Comparison of ENCODE assay signal across 8 mouse cellular contexts in the genomic region with DNA sequence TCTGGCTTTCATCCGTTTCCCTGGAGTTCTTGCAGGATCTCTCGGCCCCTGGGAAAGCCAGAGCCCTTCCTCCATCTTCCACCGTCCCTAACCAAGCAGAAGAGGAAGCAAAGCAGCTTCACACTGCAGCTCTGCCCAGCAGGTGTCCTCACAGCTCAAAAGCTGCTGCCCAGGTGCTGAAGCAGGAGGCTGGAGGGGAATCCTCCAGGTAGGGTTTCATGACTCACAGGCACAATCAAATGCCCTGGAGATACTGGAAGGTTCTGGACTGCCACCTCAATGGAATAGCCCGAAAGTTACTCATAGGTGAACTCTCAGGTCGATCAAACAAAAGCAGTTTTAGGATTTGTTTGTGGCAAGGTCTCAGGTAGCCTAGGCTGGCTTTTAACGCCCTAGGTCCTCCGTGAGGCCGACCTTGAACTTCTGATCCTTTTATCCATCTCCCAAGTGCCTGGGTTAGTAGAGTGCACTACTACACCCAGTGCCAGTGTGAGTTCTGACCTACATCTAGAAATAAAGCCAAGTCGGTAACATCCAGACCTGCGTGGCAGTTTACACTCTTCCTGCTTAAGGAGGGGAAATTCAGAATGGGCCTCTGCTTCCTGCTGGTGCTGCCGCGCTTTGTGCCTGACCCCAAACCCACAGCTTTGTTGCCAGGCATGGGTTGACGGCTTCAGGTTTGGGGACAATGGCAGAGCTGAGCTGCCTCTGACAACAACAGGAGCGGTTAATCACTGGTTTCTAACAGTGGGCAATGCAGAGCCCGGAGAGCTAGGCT. TPM values are rescaled to one million over a fixed set of nuclear protein-coding genes. Genes with fewer than 3 reads are reported as not detected.
DNase-seq lines count a peak whose midpoint lies in the region; ATAC-seq and TF ChIP-seq lines count a peak whose summit lies in the region.

No protein-coding gene starts in this region.

- H3K36me3 ChIP-seq in midbrain, embryonic 12.5 days, result no peaks in the 10 kb centered on the region
- no peaks in the 10 kb centered on the region for H3K36me3 ChIP-seq in midbrain, embryonic 13.5 days
- no peaks in the 10 kb centered on the region for H3K36me3 ChIP-seq in thymus, adult 2 months (ENCODE audit: control insufficient read depth, insufficient read depth, low read length)

- 0 out of 2 replicates have a peak overlapping the region, but pooled peaks have one; percentile 2 for H3K4me2 ChIP-seq in midbrain, embryonic 12.5 days (replicated peaks)
- H3K4me2 ChIP-seq in midbrain, embryonic 13.5 days (replicated peaks), result no peak overlapping the region

- H3K9me3 ChIP-seq in midbrain, embryonic 12.5 days, result no peaks in the 10 kb centered on the region
- H3K9me3 ChIP-seq in midbrain, embryonic 13.5 days, result no peaks in the 10 kb centered on the region

- ATAC-seq in midbrain, embryonic 12.5 days (ENCODE audit: low FRiP score, low read depth), result no peak
- no peak for ATAC-seq in midbrain, embryonic 13.5 days
- no peak for ATAC-seq in erythroid progenitor cell, adult 5-6 weeks (replicated peaks; ENCODE audit: low FRiP score, poor library complexity, severe bottlenecking)

- no peaks in the 10 kb centered on the region; the same call in none of the 2 replicates for H3K27me3 ChIP-seq in midbrain, embryonic 12.5 days
- H3K27me3 ChIP-seq in midbrain, embryonic 13.5 days, result 0 out of 2 replicates have a peak, but pooled peaks cover 4% of the 10 kb centered on the region
- H3K27me3 ChIP-seq in thymus, adult 2 months (ENCODE audit: control insufficient read depth, insufficient read depth, low read length), result no peaks in the 10 kb centered on the region

- no peak for TF ChIP-seq POLR2A in brain, embryonic 14.5 days (IDR thresholded peaks at IDR 0.05; ENCODE audit: borderline replicate concordance, extremely low read depth, insufficient read depth, insufficient read length, poor library complexity, severe bottlenecking)
- 0 out of 2 replicates have a peak, but pooled peaks have one; percentile 23 for TF ChIP-seq POLR2A in thymus, adult 2 months (IDR thresholded peaks at IDR 0.05; ENCODE audit: control insufficient read depth, extremely low read depth, insufficient read depth, low read length, poor library complexity)

- no peak for TF ChIP-seq CTCF in brain, embryonic 14.5 days (IDR thresholded peaks at IDR 0.05; ENCODE audit: borderline replicate concordance, extremely low read depth, insufficient read depth, insufficient read length)
- TF ChIP-seq CTCF in thymus, adult 2 months (IDR thresholded peaks at IDR 0.05; ENCODE audit: borderline replicate concordance, control insufficient read depth, extremely low read depth, insufficient read depth, low read length, poor library complexity), result peak; percentile 67; the same call in 1 of the 2 replicates

- H3K9ac ChIP-seq in midbrain, embryonic 12.5 days (replicated peaks), result no peak overlapping the region
- H3K9ac ChIP-seq in midbrain, embryonic 13.5 days (replicated peaks), result no peak overlapping the region

- peak; percentile 48 for DNase-seq in brain, embryonic 14.5 days (ENCODE audit: low read depth)
- peak; percentile 55 to 80 for DNase-seq in kidney, postnatal 36 days
- peak; percentile 67 for DNase-seq in thymus, adult 2 months
- no peak for DNase-seq in gastrocnemius, postnatal 25 days
- no peak for DNase-seq in urinary bladder, postnatal 4 days (ENCODE audit: low spot score in 2 of 2)

- no peak overlapping the region for H3K4me3 ChIP-seq in midbrain, embryonic 12.5 days
- H3K4me3 ChIP-seq in midbrain, embryonic 13.5 days (replicated peaks), result no peak overlapping the region
- H3K4me3 ChIP-seq in thymus, adult 2 months (ENCODE audit: control insufficient read depth, insufficient read depth, low read length), result no peak overlapping the region

- no peak overlapping the region for H3K27ac ChIP-seq in midbrain, embryonic 12.5 days (replicated peaks)
- no peak overlapping the region; the same call in 1 of the 2 replicates for H3K27ac ChIP-seq in midbrain, embryonic 13.5 days
- peak overlapping the region; percentile 70 for H3K27ac ChIP-seq in thymus, adult 2 months (ENCODE audit: control insufficient read depth, insufficient read depth, low read length)

- WGBS in midbrain, embryonic 12.5 days, result 32% methylated on average over 15 of the region's 15 CpGs
- WGBS in midbrain, embryonic 13.5 days, result 27% methylated on average over 15 of the region's 15 CpGs
- WGBS in thymus, adult 2 months, result 19% methylated on average over 15 of the region's 15 CpGs

- H3K4me1 ChIP-seq in midbrain, embryonic 12.5 days, result peaks cover 20% of the 10 kb centered on the region
- peaks cover 20% of the 10 kb centered on the region; the same call in 1 of the 2 replicates for H3K4me1 ChIP-seq in midbrain, embryonic 13.5 days (replicated peaks)
- peaks cover 19% of the 10 kb centered on the region for H3K4me1 ChIP-seq in thymus, adult 2 months (replicated peaks; ENCODE audit: control insufficient read depth, insufficient read depth, low read length)

RNA-seq across cellular contexts. Expression of a gene that starts 16.0 kb away (rescaled TPM):
- polyA plus RNA-seq in midbrain, embryonic 12.5 days (2016; fragmentation: Nextera tagmentation; extraction: Ambion mirVana), result 38.7 and 39.0 TPM in 2 replicates
- 16.0 and 18.5 TPM in 2 replicates for polyA plus RNA-seq in midbrain, embryonic 13.5 days (2015; fragmentation: Nextera tagmentation; extraction: Ambion mirVana)
- polyA plus RNA-seq in brain, embryonic 14.5 days (2012; rRNA removed), result 24.8 and 33.8 TPM in 2 replicates
- polyA plus RNA-seq in thymus, adult 2 months (2012; rRNA removed), result 144 and 156 TPM in 2 replicates
- 1.7 and 4.3 TPM in 2 replicates for total RNA-seq in erythroid progenitor cell, adult 5-6 weeks (2015; ENCODE audit: low replicate concordance)
- total RNA-seq in erythroid progenitor cell, adult 5-6 weeks (2017; ENCODE audit: low replicate concordance), result 1.1 and 1.5 TPM in 2 replicates
- 1 to 10 TPM; 3.6 to 8.0 TPM for total RNA-seq in gastrocnemius, postnatal 25 days (2021)

RNA-seq across cellular contexts. Expression of a gene that starts 44.2 kb away (rescaled TPM):
- 0.15 TPM in 1 of 2 replicates, not detected in the other for polyA plus RNA-seq in midbrain, embryonic 12.5 days (2016; fragmentation: Nextera tagmentation; extraction: Ambion mirVana)
- polyA plus RNA-seq in midbrain, embryonic 13.5 days (2015; fragmentation: Nextera tagmentation; extraction: Ambion mirVana), result 0.06 and 0.09 TPM in 2 replicates
- polyA plus RNA-seq in brain, embryonic 14.5 days (2012; rRNA removed), result 0.19 and 0.45 TPM in 2 replicates
- polyA plus RNA-seq in thymus, adult 2 months (2012; rRNA removed), result 18.6 and 40.6 TPM in 2 replicates
- total RNA-seq in erythroid progenitor cell, adult 5-6 weeks (2015; ENCODE audit: low replicate concordance), result not detected in 2 replicates
- not detected in 2 replicates for total RNA-seq in erythroid progenitor cell, adult 5-6 weeks (2017; ENCODE audit: low replicate concordance)
- under 1 TPM in 1 of 2 experiments, not detected in 1; 0.70 TPM for total RNA-seq in gastrocnemius, postnatal 25 days (2021)

Comparison
In these comparisons a context has a peak if more than half of its experiments do, and no peak if none do; other contexts are left out.
1. DNase-seq: peak in brain, embryonic 14.5 days (single experiment), kidney, postnatal 36 days (2 of 2) and thymus, adult 2 months (single experiment); none in gastrocnemius, postnatal 25 days (single experiment) and urinary bladder, postnatal 4 days (0 of 2).
2. RNA of a gene that starts 44.2 kb away (polyA plus RNA-seq): 18.6 to 40.6 TPM in thymus, adult 2 months; 0.19 to 0.45 TPM in brain, embryonic 14.5 days, 0.15 TPM in midbrain, embryonic 12.5 days and 0.06 to 0.09 TPM in midbrain, embryonic 13.5 days; every median in the first group is over 10 times any median in the second.